Mouse (Mus musculus) cortical plate, adult 2 months (tissue): ENCODE data around the gene Ccnd3.

Experiments used
- CTCF ChIP-seq: fragments of 200-500 bp; IDR thresholded peaks from 2 replicates; pipeline ENCODE4 v1.5.1; 2011; ENCODE audit warnings: mild to moderate bottlenecking, control low read depth, low read length; ENCODE audit not compliant: insufficient read depth; ENCODE audit errors: extremely low read depth
- POLR2A ChIP-seq: fragments of 200-500 bp; IDR thresholded peaks from 2 replicates; pipeline ENCODE4 v1.6.1; 2011; ENCODE audit warnings: mild to moderate bottlenecking, low read length, control low read depth; ENCODE audit not compliant: insufficient read depth; ENCODE audit errors: extremely low read depth

- TF ChIP-seq CTCF, result no peak
- TF ChIP-seq POLR2A, result no peak
Measured at GRCm38 (mm10) chr17:47602289-47602688, 97.4 kb downstream of the Ccnd3 start.
